Mouse (Mus musculus): Measurements from ENCODE around the gene Diaph3. TPM values are rescaled to one million over a fixed set of nuclear protein-coding genes. Genes with fewer than 3 reads are reported as not detected.

The Diaph3 gene
- polyA plus RNA-seq, 1 experiment from 2014 or later: 15.3 TPM

DNA sequence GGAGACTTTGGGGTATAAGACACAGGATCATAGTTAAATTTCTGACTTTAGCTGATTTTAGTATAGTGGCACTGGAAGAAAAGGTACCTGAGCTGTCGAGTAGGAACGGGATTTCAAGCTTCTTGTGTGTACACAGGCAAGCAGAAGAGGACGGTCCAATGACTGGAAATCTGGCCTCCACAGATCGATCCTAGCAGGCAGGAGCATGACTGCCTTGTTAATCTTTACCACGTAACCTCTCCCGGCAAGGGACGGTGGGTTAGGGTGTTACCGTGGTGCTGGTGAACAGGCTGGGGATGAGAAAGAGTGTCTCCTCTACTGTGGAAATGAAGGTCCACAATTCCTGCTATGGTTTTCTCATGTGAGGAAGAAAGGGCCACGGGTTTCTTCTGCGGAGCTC, 120.8 kb downstream of the Diaph3 start:
- WGBS: 94% methylated on average over 10 of the region's 10 CpGs
- no peak for ATAC-seq (ENCODE audit: insufficient number of reproducible peaks, insufficient read depth, low FRiP score, low read depth)
- no peaks in the 10 kb centered on the region; the same call in 1 of the 2 replicates for H3K9me3 ChIP-seq (ENCODE audit: control insufficient read depth, low read length)
- H3K4me2 ChIP-seq (ENCODE audit: low read length): no peak overlapping the region
- no peak overlapping the region for H3K27ac ChIP-seq (replicated peaks in 1 of 2; ENCODE audit: control insufficient read depth in 1 of 2, insufficient read depth in 1 of 2, low read depth in 2 of 2, low read length in 2 of 2)
- no peak overlapping the region for H3K9ac ChIP-seq (ENCODE audit: low read length)
- peaks cover 0 to 6% of the 10 kb centered on the region in 2 experiments; a peak in 2 of 4 replicates for H3K4me1 ChIP-seq (ENCODE audit: control insufficient read depth in 2 of 2, insufficient read depth in 2 of 2, low read length in 2 of 2)
- no peaks in the 10 kb centered on the region for H3K36me3 ChIP-seq (ENCODE audit: control insufficient read depth, insufficient read depth, low read length)
- H3K27me3 ChIP-seq (ENCODE audit: control insufficient read depth, insufficient read depth, low read length): no peaks in the 10 kb centered on the region
- H3K4me3 ChIP-seq (ENCODE audit: control insufficient read depth in 1 of 2, insufficient read depth in 1 of 2, low read depth in 1 of 2, low read length in 2 of 2): no peak overlapping the region

DNA sequence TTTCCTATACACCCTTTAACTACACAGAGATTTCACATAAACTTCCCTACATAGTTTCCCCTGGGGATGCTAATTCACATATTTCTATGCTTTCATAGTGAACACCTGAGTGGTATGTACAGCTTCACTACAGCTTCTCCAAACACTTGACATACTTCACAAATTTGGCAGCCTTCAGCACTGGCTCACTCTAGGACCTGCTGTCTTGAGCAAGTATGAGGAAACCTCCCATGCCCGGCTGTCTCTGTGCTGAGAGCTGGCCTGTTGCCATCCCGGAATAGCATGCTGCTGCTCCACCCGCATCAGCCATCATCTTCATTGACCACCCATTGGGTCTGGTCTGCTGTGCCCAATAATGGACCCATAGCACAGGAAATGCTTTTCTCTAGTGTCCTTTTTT, 121.3 kb downstream of the Diaph3 start:
- WGBS: 65% methylated on average over 3 of the region's 3 CpGs
- no peaks in the 10 kb centered on the region for H3K27me3 ChIP-seq (ENCODE audit: control insufficient read depth, insufficient read depth, low read length)

DNA sequence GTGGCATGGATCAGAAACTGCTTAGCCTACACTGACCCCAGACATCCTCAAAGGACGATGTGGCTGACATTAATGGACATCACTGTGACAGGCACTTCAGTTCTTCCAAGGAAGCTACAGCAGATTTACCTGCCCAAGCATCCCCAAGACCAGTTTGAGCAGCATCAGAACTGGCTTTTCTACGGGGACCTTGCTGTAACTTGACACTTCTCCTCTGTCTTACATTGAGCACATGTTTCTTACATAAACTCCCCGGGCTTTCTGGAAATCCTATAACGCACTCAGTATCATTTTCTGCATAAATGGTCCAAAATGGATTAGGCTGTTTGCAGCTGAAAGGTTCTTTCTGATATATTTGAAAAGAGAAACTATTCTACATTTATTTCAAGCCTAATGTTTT, 143.7 kb downstream of the Diaph3 start:
- no peak overlapping the region for H3K4me3 ChIP-seq (ENCODE audit: control insufficient read depth in 1 of 2, insufficient read depth in 1 of 2, low read depth in 1 of 2, low read length in 2 of 2)
- 70% methylated on average over 4 of the region's 4 CpGs for WGBS
- no peak overlapping the region for H3K9ac ChIP-seq (ENCODE audit: low read length)
- H3K36me3 ChIP-seq (ENCODE audit: control insufficient read depth, insufficient read depth, low read length): no peaks in the 10 kb centered on the region
- H3K9me3 ChIP-seq (ENCODE audit: control insufficient read depth, low read length): no peaks in the 10 kb centered on the region
- no peaks in the 10 kb centered on the region for H3K4me1 ChIP-seq (ENCODE audit: control insufficient read depth in 2 of 2, insufficient read depth in 2 of 2, low read length in 2 of 2)
- no peak overlapping the region for H3K27ac ChIP-seq (replicated peaks in 1 of 2; ENCODE audit: control insufficient read depth in 1 of 2, insufficient read depth in 1 of 2, low read depth in 2 of 2, low read length in 2 of 2)
- no peak for ATAC-seq (ENCODE audit: insufficient number of reproducible peaks, insufficient read depth, low FRiP score, low read depth)
- no peak overlapping the region for H3K4me2 ChIP-seq (ENCODE audit: low read length)
- no peaks in the 10 kb centered on the region for H3K27me3 ChIP-seq (ENCODE audit: control insufficient read depth, insufficient read depth, low read length)

More for the DNA sequence above, 121.3 kb downstream of the Diaph3 start:
- no peak for ATAC-seq (ENCODE audit: insufficient number of reproducible peaks, insufficient read depth, low FRiP score, low read depth)
- Histone ChIP-seq H3K9me3 (ENCODE audit: control insufficient read depth, low read length) (no peaks in the 10 kb centered on the region; the same call in 1 of the 2 replicates), H3K4me2 (ENCODE audit: low read length) (no peak overlapping the region), H3K36me3 (ENCODE audit: control insufficient read depth, insufficient read depth, low read length) (no peaks in the 10 kb centered on the region), H3K27ac (replicated peaks in 1 of 2; ENCODE audit: control insufficient read depth in 1 of 2, insufficient read depth in 1 of 2, low read depth in 2 of 2, low read length in 2 of 2) (no peak overlapping the region), H3K9ac (ENCODE audit: low read length) (no peak overlapping the region), H3K4me3 (ENCODE audit: control insufficient read depth in 1 of 2, insufficient read depth in 1 of 2, low read depth in 1 of 2, low read length in 2 of 2) (no peak overlapping the region), H3K4me1 (ENCODE audit: control insufficient read depth in 2 of 2, insufficient read depth in 2 of 2, low read length in 2 of 2) (peaks cover 0 to 6% of the 10 kb centered on the region in 2 experiments; a peak in 2 of 4 replicates)

DNA sequence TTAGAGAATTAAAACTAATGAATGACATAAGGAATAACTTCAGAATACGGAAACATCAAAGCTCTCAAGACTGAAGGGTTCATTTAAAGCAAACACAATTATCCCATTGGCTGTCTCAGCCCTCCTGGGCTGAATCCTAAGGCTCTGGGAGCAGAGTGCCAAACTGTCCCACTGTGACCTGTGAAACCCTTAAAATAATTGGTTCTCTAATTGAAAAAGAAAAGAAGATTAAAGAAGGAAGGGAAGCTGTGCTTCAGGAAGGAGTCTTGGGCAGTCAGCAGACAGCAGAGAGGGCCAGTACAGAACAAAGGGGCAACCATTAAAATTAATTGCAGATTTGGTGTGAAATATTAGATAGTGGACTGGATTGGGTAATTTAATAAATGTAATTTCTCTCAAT, 189.9 kb downstream of the Diaph3 start:
- Histone ChIP-seq H3K4me1 (ENCODE audit: control insufficient read depth in 2 of 2, insufficient read depth in 2 of 2, low read length in 2 of 2) (no peaks in the 10 kb centered on the region), H3K27me3 (ENCODE audit: control insufficient read depth, insufficient read depth, low read length) (no peaks in the 10 kb centered on the region), H3K4me2 (ENCODE audit: low read length) (no peak overlapping the region), H3K27ac (replicated peaks in 1 of 2; ENCODE audit: control insufficient read depth in 1 of 2, insufficient read depth in 1 of 2, low read depth in 2 of 2, low read length in 2 of 2) (no peak overlapping the region), H3K9me3 (ENCODE audit: control insufficient read depth, low read length) (no peaks in the 10 kb centered on the region), H3K4me3 (ENCODE audit: control insufficient read depth in 1 of 2, insufficient read depth in 1 of 2, low read depth in 1 of 2, low read length in 2 of 2) (no peak overlapping the region), H3K9ac (ENCODE audit: low read length) (no peak overlapping the region), H3K36me3 (ENCODE audit: control insufficient read depth, insufficient read depth, low read length) (no peaks in the 10 kb centered on the region)
- no peak for ATAC-seq (ENCODE audit: insufficient number of reproducible peaks, insufficient read depth, low FRiP score, low read depth)
- 87% methylated on average over 1 of the region's 1 CpGs for WGBS

DNA sequence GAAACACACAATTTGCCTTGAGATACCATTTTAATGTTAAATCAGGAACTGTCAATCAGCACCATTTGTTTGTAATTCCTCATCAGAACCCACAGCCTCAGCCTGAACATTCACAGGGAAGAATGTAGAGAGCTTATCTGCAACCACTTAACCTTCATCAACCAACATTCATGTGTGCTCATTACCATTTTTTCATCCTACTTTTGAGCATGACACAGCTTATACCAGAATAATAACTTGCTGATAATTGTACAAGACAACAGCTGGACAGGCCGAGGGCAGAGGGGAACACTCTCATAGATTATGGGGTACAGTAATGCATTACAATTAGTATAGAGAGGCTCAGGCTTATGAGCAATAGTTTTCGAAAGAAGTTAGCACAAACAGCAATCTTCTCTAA, 203.1 kb downstream of the Diaph3 start:
- 55% methylated on average over 2 of the region's 2 CpGs for WGBS
- Histone ChIP-seq H3K9ac (ENCODE audit: low read length) (no peak overlapping the region), H3K36me3 (ENCODE audit: control insufficient read depth, insufficient read depth, low read length) (no peaks in the 10 kb centered on the region), H3K4me3 (ENCODE audit: control insufficient read depth in 1 of 2, insufficient read depth in 1 of 2, low read depth in 1 of 2, low read length in 2 of 2) (no peak overlapping the region), H3K4me2 (ENCODE audit: low read length) (no peak overlapping the region), H3K27ac (replicated peaks in 1 of 2; ENCODE audit: control insufficient read depth in 1 of 2, insufficient read depth in 1 of 2, low read depth in 2 of 2, low read length in 2 of 2) (no peak overlapping the region), H3K9me3 (ENCODE audit: control insufficient read depth, low read length) (no peaks in the 10 kb centered on the region), H3K27me3 (ENCODE audit: control insufficient read depth, insufficient read depth, low read length) (no peaks in the 10 kb centered on the region), H3K4me1 (ENCODE audit: control insufficient read depth in 2 of 2, insufficient read depth in 2 of 2, low read length in 2 of 2) (peaks cover 0 to 6% of the 10 kb centered on the region in 2 experiments; a peak in 1 of 4 replicates)
- ATAC-seq (ENCODE audit: insufficient number of reproducible peaks, insufficient read depth, low FRiP score, low read depth): no peak

DNA sequence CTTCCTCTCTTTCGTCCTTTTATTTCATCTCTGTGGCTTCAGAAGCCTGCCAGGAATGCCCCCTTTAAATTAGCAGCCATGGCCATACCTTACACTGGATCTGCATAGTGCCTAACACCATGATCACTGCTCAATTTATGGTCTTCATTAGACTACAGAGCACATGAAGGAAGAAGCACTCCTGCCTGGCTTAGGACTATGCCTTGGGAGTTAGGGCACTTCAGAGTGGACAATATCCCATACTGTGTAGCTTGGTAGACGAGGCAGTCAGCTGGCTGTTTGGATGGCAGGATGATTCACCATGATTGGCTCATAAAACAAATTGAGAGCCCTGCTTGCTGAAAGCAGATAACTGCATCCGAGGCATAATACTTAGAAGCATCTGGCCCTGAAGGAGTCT, 204.6 kb downstream of the Diaph3 start:
- no peak for ATAC-seq (ENCODE audit: insufficient number of reproducible peaks, insufficient read depth, low FRiP score, low read depth)
- Histone ChIP-seq H3K9ac (ENCODE audit: low read length) (no peak overlapping the region), H3K27ac (replicated peaks in 1 of 2; ENCODE audit: control insufficient read depth in 1 of 2, insufficient read depth in 1 of 2, low read depth in 2 of 2, low read length in 2 of 2) (no peak overlapping the region), H3K4me3 (ENCODE audit: control insufficient read depth in 1 of 2, insufficient read depth in 1 of 2, low read depth in 1 of 2, low read length in 2 of 2) (no peak overlapping the region), H3K9me3 (ENCODE audit: control insufficient read depth, low read length) (no peaks in the 10 kb centered on the region), H3K36me3 (ENCODE audit: control insufficient read depth, insufficient read depth, low read length) (no peaks in the 10 kb centered on the region), H3K4me2 (ENCODE audit: low read length) (no peak overlapping the region), H3K27me3 (ENCODE audit: control insufficient read depth, insufficient read depth, low read length) (no peaks in the 10 kb centered on the region), H3K4me1 (ENCODE audit: control insufficient read depth in 2 of 2, insufficient read depth in 2 of 2, low read length in 2 of 2) (peaks cover 0 to 6% of the 10 kb centered on the region in 2 experiments; a peak in 1 of 4 replicates)
- 65% methylated on average over 3 of the region's 3 CpGs for WGBS

DNA sequence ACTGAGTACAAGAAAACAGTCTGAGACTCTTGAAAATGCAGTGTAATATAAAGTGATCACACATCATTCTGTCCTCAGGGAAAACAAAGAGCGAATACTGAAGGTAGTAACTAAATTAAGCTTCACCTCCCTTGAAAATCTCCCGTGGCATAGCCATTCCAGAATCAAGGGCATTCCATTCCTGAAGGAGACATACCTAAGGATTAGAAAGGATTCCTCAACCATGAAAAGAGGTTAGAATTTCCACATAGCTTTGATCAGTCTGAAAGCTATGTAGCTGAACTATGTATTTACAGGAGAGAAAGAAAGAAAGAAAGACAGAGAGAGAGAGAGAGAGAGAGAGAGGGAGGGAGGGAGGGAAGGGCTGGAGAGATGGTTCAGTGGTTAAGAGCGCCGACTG, 210.3 kb downstream of the Diaph3 start:
- H3K9me3 ChIP-seq (ENCODE audit: control insufficient read depth, low read length): no peaks in the 10 kb centered on the region
- no peak overlapping the region for H3K9ac ChIP-seq (ENCODE audit: low read length)
- H3K27me3 ChIP-seq (ENCODE audit: control insufficient read depth, insufficient read depth, low read length): no peaks in the 10 kb centered on the region
- H3K27ac ChIP-seq (replicated peaks in 1 of 2; ENCODE audit: control insufficient read depth in 1 of 2, insufficient read depth in 1 of 2, low read depth in 2 of 2, low read length in 2 of 2): no peak overlapping the region
- no peak overlapping the region for H3K4me2 ChIP-seq (ENCODE audit: low read length)
- no peaks in the 10 kb centered on the region for H3K36me3 ChIP-seq (ENCODE audit: control insufficient read depth, insufficient read depth, low read length)
- H3K4me1 ChIP-seq (ENCODE audit: control insufficient read depth in 2 of 2, insufficient read depth in 2 of 2, low read length in 2 of 2): no peaks in the 10 kb centered on the region
- WGBS: 71% methylated on average over 4 of the region's 4 CpGs
- no peak overlapping the region for H3K4me3 ChIP-seq (ENCODE audit: control insufficient read depth in 1 of 2, insufficient read depth in 1 of 2, low read depth in 1 of 2, low read length in 2 of 2)
- no peak for ATAC-seq (ENCODE audit: insufficient number of reproducible peaks, insufficient read depth, low FRiP score, low read depth)

DNA sequence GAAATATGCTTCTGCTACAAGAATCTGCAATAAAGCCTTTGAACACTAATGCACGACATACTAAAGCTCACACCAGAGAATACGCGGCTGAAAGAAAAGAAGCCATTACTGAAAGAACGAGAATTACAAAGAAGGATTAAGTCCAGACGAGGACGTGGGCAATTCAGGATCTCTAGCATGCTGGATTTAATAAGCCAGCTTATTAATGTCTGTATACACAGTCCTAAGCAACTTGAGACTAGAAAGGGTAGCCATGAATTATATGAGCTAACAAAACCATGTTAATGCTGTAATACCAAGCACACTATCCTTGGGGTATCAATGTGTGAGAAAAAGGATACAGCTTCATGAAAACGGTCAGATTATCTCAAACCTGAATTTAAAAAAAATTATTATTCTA, 214.2 kb downstream of the Diaph3 start:
- Histone ChIP-seq H3K36me3 (ENCODE audit: control insufficient read depth, insufficient read depth, low read length) (no peaks in the 10 kb centered on the region), H3K4me3 (ENCODE audit: control insufficient read depth in 1 of 2, insufficient read depth in 1 of 2, low read depth in 1 of 2, low read length in 2 of 2) (no peak overlapping the region), H3K27me3 (ENCODE audit: control insufficient read depth, insufficient read depth, low read length) (no peaks in the 10 kb centered on the region), H3K4me2 (ENCODE audit: low read length) (no peak overlapping the region), H3K4me1 (ENCODE audit: control insufficient read depth in 2 of 2, insufficient read depth in 2 of 2, low read length in 2 of 2) (no peaks in the 10 kb centered on the region), H3K27ac (replicated peaks in 1 of 2; ENCODE audit: control insufficient read depth in 1 of 2, insufficient read depth in 1 of 2, low read depth in 2 of 2, low read length in 2 of 2) (no peak overlapping the region), H3K9ac (ENCODE audit: low read length) (no peak overlapping the region), H3K9me3 (ENCODE audit: control insufficient read depth, low read length) (no peaks in the 10 kb centered on the region)
- no peak for ATAC-seq (ENCODE audit: insufficient number of reproducible peaks, insufficient read depth, low FRiP score, low read depth)
- WGBS: 91% methylated on average over 7 of the region's 7 CpGs
